In genomic region chr13:32803701-32804345, GRCm38 (mm10) we compare ENCODE assay signal across 9 mouse cellular contexts. TPM values are rescaled to one million over a fixed set of nuclear protein-coding genes. Genes with fewer than 3 reads are reported as not detected.
DNase-seq lines count a peak whose midpoint lies in the region; ATAC-seq lines count a peak whose summit lies in the region.
"Had no signal": no experiment of that assay in that cellular context is flagged by ENCODE, and none has a peak within 500 bp of the region (broad histone marks: within the 10 kb centered on the region; RNA-seq: fewer than 3 reads in every experiment).

No protein-coding gene starts in this region.

- H3K4me3 ChIP-seq in kidney, embryonic 16.5 days (ENCODE audit: low read length), result peak overlapping the region; percentile 75
- H3K4me3 ChIP-seq in embryonic facial prominence, embryonic 13.5 days, result peak overlapping the region; percentile 85
- peak overlapping the region; percentile 89 for H3K4me3 ChIP-seq in intestine, embryonic 15.5 days (replicated peaks)

- ATAC-seq in kidney, embryonic 16.5 days (ENCODE audit: low FRiP score, low TSS enrichment), result no peak
- ATAC-seq in embryonic facial prominence, embryonic 13.5 days (ENCODE audit: insufficient number of reproducible peaks, insufficient read depth, low FRiP score, low TSS enrichment, low read depth), result no peak
- no peak for ATAC-seq in intestine, embryonic 15.5 days
- ATAC-seq in inflammation-experienced regulatory T-cells, adult 6 months, result no peak

- H3K9me3 ChIP-seq in kidney, embryonic 16.5 days (ENCODE audit: low read length), result no peaks in the 10 kb centered on the region
- H3K9me3 ChIP-seq in embryonic facial prominence, embryonic 13.5 days, result no peaks in the 10 kb centered on the region
- H3K9me3 ChIP-seq in intestine, embryonic 15.5 days, result no peaks in the 10 kb centered on the region

- H3K4me2 ChIP-seq in kidney, embryonic 16.5 days (replicated peaks; ENCODE audit: low read depth, low read length), result peak overlapping the region; percentile 83
- peak overlapping the region; percentile 76 for H3K4me2 ChIP-seq in embryonic facial prominence, embryonic 13.5 days
- peak overlapping the region; percentile 90 for H3K4me2 ChIP-seq in intestine, embryonic 15.5 days (replicated peaks)

- no peak overlapping the region for H3K27ac ChIP-seq in kidney, embryonic 16.5 days (ENCODE audit: low read length)
- H3K27ac ChIP-seq in embryonic facial prominence, embryonic 13.5 days, result no peak overlapping the region
- no peak overlapping the region for H3K27ac ChIP-seq in intestine, embryonic 15.5 days
- H3K27ac ChIP-seq: macrophage had no signal

- no peaks in the 10 kb centered on the region for H3K27me3 ChIP-seq in kidney, embryonic 16.5 days (ENCODE audit: insufficient read depth, low read length)
- H3K27me3 ChIP-seq in embryonic facial prominence, embryonic 13.5 days, result no peaks in the 10 kb centered on the region
- no peaks in the 10 kb centered on the region for H3K27me3 ChIP-seq in intestine, embryonic 15.5 days (replicated peaks)

- WGBS in kidney, embryonic 16.5 days, result 71% methylated on average over 4 of the region's 4 CpGs
- WGBS in embryonic facial prominence, embryonic 13.5 days, result 77% methylated on average over 4 of the region's 4 CpGs
- WGBS in intestine, embryonic 15.5 days, result 75% methylated on average over 4 of the region's 4 CpGs

- no peak overlapping the region for H3K9ac ChIP-seq in kidney, embryonic 16.5 days (replicated peaks; ENCODE audit: low read length)
- H3K9ac ChIP-seq in embryonic facial prominence, embryonic 13.5 days, result 0 out of 2 replicates have a peak overlapping the region, but pooled peaks have one; percentile 27
- 0 out of 2 replicates have a peak overlapping the region, but pooled peaks have one; percentile 79 for H3K9ac ChIP-seq in intestine, embryonic 15.5 days

- no peak for DNase-seq in kidney, adult 9 months
- DNase-seq in naive thymus-derived CD4-positive, alpha-beta T cell, adult 2 months (ENCODE audit: low read depth), result peak; percentile 8
- no peak for DNase-seq in layer of hippocampus, adult 11-12 months (ENCODE audit: low spot score)
- no peak for DNase-seq in thymus, postnatal 36 days

- peaks cover 18% of the 10 kb centered on the region for H3K36me3 ChIP-seq in kidney, embryonic 16.5 days (ENCODE audit: insufficient read depth, low read length)
- peaks cover 28% of the 10 kb centered on the region for H3K36me3 ChIP-seq in embryonic facial prominence, embryonic 13.5 days
- H3K36me3 ChIP-seq in intestine, embryonic 15.5 days, result no peaks in the 10 kb centered on the region

- H3K4me1 ChIP-seq in kidney, embryonic 16.5 days (ENCODE audit: insufficient read depth, low read length), result peaks cover 19% of the 10 kb centered on the region
- peaks cover 19% of the 10 kb centered on the region for H3K4me1 ChIP-seq in embryonic facial prominence, embryonic 13.5 days
- H3K4me1 ChIP-seq in intestine, embryonic 15.5 days (replicated peaks), result peaks cover 9% of the 10 kb centered on the region; the same call in 1 of the 2 replicates

RNA-seq across cellular contexts. Expression of gene D930007J09Rik, which starts 1.2 kb away (rescaled TPM):
- not detected in 2 replicates for polyA plus RNA-seq in kidney, embryonic 16.5 days (2015; fragmentation: Nextera tagmentation; extraction: Ambion mirVana)
- not detected in 2 replicates for polyA plus RNA-seq in embryonic facial prominence, embryonic 13.5 days (2015; fragmentation: Nextera tagmentation; extraction: Ambion mirVana)
- not detected in 2 replicates for polyA plus RNA-seq in intestine, embryonic 15.5 days (2015; fragmentation: Nextera tagmentation; extraction: Ambion mirVana)
- not detected for polyA plus RNA-seq in inflammation-experienced regulatory T-cells, adult 6 months (2017; shearing (Covaris generic))
- polyA plus RNA-seq: macrophage had no signal

RNA-seq across cellular contexts. Expression of gene Wrnip1, which starts 2.0 kb away (rescaled TPM):
- polyA plus RNA-seq in kidney, embryonic 16.5 days (2015; fragmentation: Nextera tagmentation; extraction: Ambion mirVana), result 19.7 and 21.1 TPM in 2 replicates
- polyA plus RNA-seq in embryonic facial prominence, embryonic 13.5 days (2015; fragmentation: Nextera tagmentation; extraction: Ambion mirVana), result 21.2 and 27.4 TPM in 2 replicates
- 24.8 and 26.2 TPM in 2 replicates for polyA plus RNA-seq in intestine, embryonic 15.5 days (2015; fragmentation: Nextera tagmentation; extraction: Ambion mirVana)
- polyA plus RNA-seq in inflammation-experienced regulatory T-cells, adult 6 months (2017; shearing (Covaris generic)), result 10 to 100 TPM in 1 of 3 experiments, 1 to 10 TPM in 2; 6.4 to 10.0 (median 8.2) TPM

RNA-seq across cellular contexts. Expression of gene Mylk4, which starts 20.1 kb away (rescaled TPM):
- 0.21 and 0.34 TPM in 2 replicates for polyA plus RNA-seq in kidney, embryonic 16.5 days (2015; fragmentation: Nextera tagmentation; extraction: Ambion mirVana)
- 0.77 and 1.1 TPM in 2 replicates for polyA plus RNA-seq in embryonic facial prominence, embryonic 13.5 days (2015; fragmentation: Nextera tagmentation; extraction: Ambion mirVana)
- 0.08 TPM in 1 of 2 replicates, not detected in the other for polyA plus RNA-seq in intestine, embryonic 15.5 days (2015; fragmentation: Nextera tagmentation; extraction: Ambion mirVana)
- not detected for polyA plus RNA-seq in inflammation-experienced regulatory T-cells, adult 6 months (2017; shearing (Covaris generic))
- polyA plus RNA-seq: macrophage had no signal

RNA-seq across cellular contexts. Expression of gene Serpinb1a, which starts 47.2 kb away (rescaled TPM):
- 10.3 and 12.1 TPM in 2 replicates for polyA plus RNA-seq in kidney, embryonic 16.5 days (2015; fragmentation: Nextera tagmentation; extraction: Ambion mirVana)
- 3.8 and 5.5 TPM in 2 replicates for polyA plus RNA-seq in embryonic facial prominence, embryonic 13.5 days (2015; fragmentation: Nextera tagmentation; extraction: Ambion mirVana)
- 160 and 164 TPM in 2 replicates for polyA plus RNA-seq in intestine, embryonic 15.5 days (2015; fragmentation: Nextera tagmentation; extraction: Ambion mirVana)
- polyA plus RNA-seq in inflammation-experienced regulatory T-cells, adult 6 months (2017; shearing (Covaris generic)), result 10 to 100 TPM; 10.1 to 86.4 (median 28.2) TPM
